Mouse (Mus musculus) intestine, embryonic 16.5 days (tissue): ENCODE results near the gene Gm28035. TPM values are rescaled to one million over a fixed set of nuclear protein-coding genes. Genes with fewer than 3 reads are reported as not detected.

Source experiments
- ATAC-seq: fragments of 200-750 bp; cut with Nextera tagmentation; 2 replicates; pipeline ENCODE4 v1.8.0; 2017; ENCODE audit warnings: moderate TSS enrichment, moderate library complexity
- H3K27ac ChIP-seq: fragments of 300-500 bp; sonication (generic); 2 replicates; pipeline ENCODE4 v1.5.1; 2014; ENCODE audit warnings: mild to moderate bottlenecking, low read length
- H3K27me3 ChIP-seq: fragments of 300-500 bp; sonication (generic); replicated peaks from 2 replicates; pipeline ENCODE4 v1.6.1; 2014; ENCODE audit warnings: low read length, control low read depth, mixed read lengths; ENCODE audit not compliant: control insufficient read depth, insufficient read depth
- H3K36me3 ChIP-seq: fragments of 300-500 bp; sonication (generic); 2 replicates; pipeline ENCODE4 v1.6.1; 2014; ENCODE audit warnings: low read length, control low read depth; ENCODE audit not compliant: control insufficient read depth, insufficient read depth
- H3K4me1 ChIP-seq: fragments of 300-500 bp; sonication (generic); 2 replicates; pipeline ENCODE4 v1.6.1; 2014; ENCODE audit warnings: low read length, control low read depth, mixed read lengths; ENCODE audit not compliant: control insufficient read depth, insufficient read depth
- H3K4me2 ChIP-seq: fragments of 300-500 bp; sonication (generic); 2 replicates; pipeline ENCODE4 v1.6.1; 2014; ENCODE audit warnings: low read depth, low read length, control low read depth
- H3K4me3 ChIP-seq: fragments of 300-500 bp; sonication (generic); 2 replicates; pipeline ENCODE4 v1.5.1; 2014; ENCODE audit warnings: mild to moderate bottlenecking, low read length
- H3K9ac ChIP-seq: fragments of 300-500 bp; sonication (generic); 2 replicates; pipeline ENCODE4 v1.6.1; 2014; ENCODE audit warnings: low read depth, low read length
- H3K9me3 ChIP-seq: fragments of 300-500 bp; sonication (generic); 2 replicates; pipeline ENCODE4 v1.6.1; 2016; ENCODE audit warnings: low read length, control low read depth; ENCODE audit not compliant: control insufficient read depth
- WGBS: fragments of 180-500 bp; shearing (Covaris S2); extraction: QIAGEN DNeasy Blood & Tissue Kit; methylation state at CpG from one replicate; pipeline ENCODE4 v1.1.7; 2014; 5-methylcytosine and 5-hydroxymethylcytosine counted together
- polyA plus RNA-seq: library from polyadenylated mRNA; unstranded; fragments of >200 nt; fragmentation: Nextera tagmentation; extraction: Ambion mirVana; gene quantifications from 2 replicates; pipeline ENCODE4 v1.2.1, GENCODE M21; 2015

The Gm28035 gene
- polyA plus RNA-seq, 1 experiment from 2014 or later = 0.11 TPM

DNA sequence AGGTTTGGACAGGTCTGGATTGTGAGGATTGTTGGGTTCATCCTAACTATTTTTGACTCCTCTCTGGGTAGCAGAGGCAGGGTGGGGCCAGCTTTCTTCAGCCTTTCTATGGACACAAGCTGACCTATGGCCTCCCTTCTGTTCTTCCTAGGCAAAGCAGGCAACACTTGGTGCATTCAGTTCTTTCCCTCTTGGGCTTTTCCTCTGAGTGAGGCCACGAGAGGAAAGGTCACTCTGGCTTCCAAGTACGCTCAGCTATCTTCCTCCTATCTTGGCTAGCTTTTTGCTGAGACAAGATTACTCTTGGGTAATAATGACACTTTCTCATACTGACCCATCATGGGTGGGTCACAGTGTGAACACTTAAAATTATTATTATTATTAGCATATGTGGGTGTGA is 42.8 kb downstream of the Gm28035 start:
- 76% methylated on average over 2 of the region's 2 CpGs for WGBS
- H3K27ac ChIP-seq = no peak overlapping the region
- H3K36me3 ChIP-seq = no peaks in the 10 kb centered on the region
- no peak overlapping the region for H3K4me2 ChIP-seq
- H3K4me1 ChIP-seq = peaks cover 18% of the 10 kb centered on the region
- no peaks in the 10 kb centered on the region for H3K9me3 ChIP-seq
- no peaks in the 10 kb centered on the region for H3K27me3 ChIP-seq
- ATAC-seq = no peak
- H3K4me3 ChIP-seq = no peak overlapping the region
- no peak overlapping the region for H3K9ac ChIP-seq

DNA sequence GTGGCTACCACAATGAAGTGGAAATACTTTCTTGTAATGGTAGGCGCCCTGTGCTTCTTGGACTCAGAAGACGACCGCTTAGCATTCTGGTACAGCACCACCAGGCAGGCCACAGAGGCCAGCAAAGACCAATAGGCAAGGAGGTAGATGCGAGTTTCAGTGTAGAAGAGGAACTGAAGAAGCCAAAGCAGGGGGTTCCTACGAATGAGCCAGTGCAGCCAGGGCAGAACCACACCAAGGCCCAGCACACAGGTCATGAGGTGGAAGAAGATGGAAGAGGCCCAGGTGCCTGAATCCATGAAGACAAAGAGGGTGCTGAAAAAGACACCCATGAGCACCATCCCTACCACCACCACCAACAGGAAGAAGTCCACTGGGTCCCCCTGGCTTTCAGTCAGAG is 44.6 kb downstream of the Gm28035 start:
- no peak for ATAC-seq
- Histone ChIP-seq H3K36me3 (no peaks in the 10 kb centered on the region), H3K4me1 (peaks cover 18% of the 10 kb centered on the region), H3K4me3 (peak overlapping the region; percentile 98), H3K4me2 (peak overlapping the region; percentile 89), H3K27ac (no peak overlapping the region), H3K9ac (peak overlapping the region; percentile 92), H3K9me3 (no peaks in the 10 kb centered on the region), H3K27me3 (no peaks in the 10 kb centered on the region)
- 87% methylated on average over 5 of the region's 5 CpGs for WGBS

DNA sequence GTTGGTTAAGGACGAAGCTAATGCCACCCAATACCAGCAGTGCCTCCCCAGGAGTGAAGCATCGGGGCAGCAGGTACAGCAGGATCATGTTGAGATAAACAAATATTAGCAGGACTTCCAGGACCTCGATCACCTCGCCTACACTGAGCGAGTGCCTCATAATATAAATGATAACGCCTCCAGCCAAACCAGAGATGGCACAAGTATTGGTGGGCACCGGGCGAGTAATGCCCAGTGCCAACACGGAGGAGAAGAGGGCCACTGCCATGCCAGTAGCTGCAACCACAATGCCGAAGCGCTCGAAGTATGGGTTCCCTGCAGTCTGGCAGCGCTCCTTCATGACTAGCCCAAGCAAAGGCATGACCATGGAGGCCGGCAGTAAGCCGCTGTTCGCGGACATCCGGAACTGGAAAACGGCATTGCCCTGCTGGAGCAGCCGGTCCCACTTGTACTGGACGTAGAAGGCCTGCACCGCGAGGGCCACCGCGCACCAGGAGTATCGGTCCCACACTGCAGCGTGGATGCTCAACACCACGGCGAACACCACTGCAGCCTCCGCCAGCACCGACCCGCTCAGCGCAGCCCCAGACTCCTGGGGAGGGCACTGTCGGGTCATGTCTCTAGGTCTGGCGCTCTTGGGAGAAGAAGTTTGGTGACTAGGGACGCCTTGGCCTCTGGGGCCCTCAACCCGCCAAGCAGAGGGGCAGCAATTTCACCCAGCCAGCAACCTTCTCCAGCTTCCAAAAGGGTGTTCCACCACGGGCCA is 45.2 kb downstream of the Gm28035 start:
- no peaks in the 10 kb centered on the region for H3K27me3 ChIP-seq
- H3K27ac ChIP-seq = peak overlapping the region; percentile 45; the same call in 1 of the 2 replicates
- peak; percentile 69 for ATAC-seq
- peaks cover 18% of the 10 kb centered on the region for H3K4me1 ChIP-seq
- 10% methylated on average over 38 of the region's 38 CpGs for WGBS
- no peaks in the 10 kb centered on the region for H3K9me3 ChIP-seq
- H3K36me3 ChIP-seq = no peaks in the 10 kb centered on the region
- peak overlapping the region; percentile 89 for H3K4me2 ChIP-seq
- H3K9ac ChIP-seq = peak overlapping the region; percentile 92
- H3K4me3 ChIP-seq = peak overlapping the region; percentile 98

DNA sequence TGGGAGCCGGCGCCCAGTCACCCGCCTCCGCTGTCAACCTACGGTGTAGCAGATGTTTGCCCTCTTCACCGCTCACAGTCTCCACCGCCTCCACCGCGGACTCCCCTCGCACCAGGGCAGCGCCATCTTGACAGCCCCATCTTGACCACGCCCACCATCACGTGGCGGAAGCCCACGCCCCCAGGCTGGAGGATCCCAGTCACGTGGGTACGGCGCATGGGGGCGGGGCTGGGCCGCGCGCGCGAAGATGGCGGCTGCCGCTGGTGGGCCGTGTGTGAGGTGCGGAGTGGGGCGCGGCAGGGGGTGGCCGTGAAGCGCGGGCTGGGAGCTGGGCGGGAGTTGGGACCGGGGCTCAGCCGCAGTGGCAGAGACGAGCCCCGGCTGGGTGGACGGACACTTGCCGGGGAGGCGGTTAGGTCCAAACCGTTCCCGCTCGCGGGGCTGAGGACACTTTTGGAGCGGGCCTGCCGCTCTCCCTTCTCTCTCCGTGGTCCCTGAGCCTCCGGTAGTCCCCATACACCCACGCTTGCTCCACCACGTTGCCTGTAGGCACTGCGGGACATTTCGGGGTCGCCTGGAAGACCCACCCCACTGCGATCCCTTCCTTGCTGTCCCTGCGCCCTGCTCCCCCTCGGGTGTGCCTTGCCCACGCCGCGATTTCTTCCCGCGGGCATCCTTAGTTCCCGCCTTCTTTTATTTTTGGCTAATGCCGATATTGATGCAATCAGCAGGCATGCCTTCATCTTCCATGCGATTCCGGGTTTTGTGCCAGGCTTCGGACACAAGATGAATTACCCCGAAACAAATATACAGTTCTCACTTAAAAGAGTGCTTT is 46.0 kb downstream of the Gm28035 start, which contains the start of the genes Dolk and Nup188:
TSS of gene Dolk (minus strand) at position 143 of the 835 bp plus-strand sequence.
TSS of gene Nup188 (plus strand) at position 206 of the 835 bp plus-strand sequence.
- peak within 1 kb of the TSS; percentile 98 for H3K4me3 ChIP-seq
- H3K27ac ChIP-seq = peak within 1 kb of the TSS; percentile 74
- H3K36me3 ChIP-seq = no peaks in the 10 kb centered on the region
- H3K4me1 ChIP-seq = peaks cover 18% of the 10 kb centered on the region
- WGBS = under 1% methylated on average over 68 of the region's 68 CpGs
- peak; percentile 90 for ATAC-seq
- H3K27me3 ChIP-seq = no peaks in the 10 kb centered on the region
- no peaks in the 10 kb centered on the region for H3K9me3 ChIP-seq
- peak within 1 kb of the TSS; percentile 89 for H3K4me2 ChIP-seq
- H3K9ac ChIP-seq = peak within 1 kb of the TSS; percentile 92

DNA sequence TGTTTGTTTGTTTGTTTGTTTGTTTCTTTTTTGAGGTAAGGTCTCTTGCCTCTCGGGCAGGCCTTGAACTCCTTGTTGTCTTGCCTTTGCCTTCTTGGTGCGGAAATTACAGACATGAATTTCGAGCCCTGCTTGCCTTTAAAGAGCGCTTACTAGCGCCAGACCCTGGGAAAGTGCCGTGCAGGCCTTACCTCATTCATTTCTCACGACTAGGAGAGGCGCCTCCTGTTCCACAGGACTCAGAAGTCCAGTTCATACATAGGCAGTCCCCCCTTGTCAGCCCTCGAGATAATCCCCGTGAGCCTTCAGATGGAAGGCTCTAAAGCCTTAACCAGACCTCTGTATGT is 46.6 kb downstream of the Gm28035 start:
- Histone ChIP-seq H3K9me3 (no peaks in the 10 kb centered on the region), H3K4me1 (peaks cover 18% of the 10 kb centered on the region)
- no peak for ATAC-seq

DNA sequence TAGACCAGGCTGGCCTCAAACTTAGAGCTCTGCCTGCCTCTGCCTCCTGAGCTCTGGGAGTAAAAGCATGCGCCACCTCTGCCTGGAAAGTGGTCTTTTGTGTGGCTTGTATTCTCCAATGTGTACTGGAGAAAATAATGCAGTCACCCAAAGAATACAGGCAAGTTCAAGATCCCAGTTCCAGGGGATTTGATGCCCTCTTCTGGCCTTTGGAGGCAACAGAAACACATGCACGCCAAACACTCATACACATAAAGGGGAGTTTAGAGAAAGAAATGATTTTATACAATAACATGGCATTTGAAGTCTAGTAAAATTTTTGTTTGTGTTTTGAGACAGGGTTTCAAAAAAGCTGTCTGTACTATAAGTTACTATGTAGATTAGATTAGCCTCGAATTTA is 59.2 kb downstream of the Gm28035 start:
- Histone ChIP-seq H3K9ac (no peak overlapping the region), H3K36me3 (0 out of 2 replicates have a peak, but pooled peaks cover 14% of the 10 kb centered on the region), H3K4me3 (no peak overlapping the region), H3K27me3 (no peaks in the 10 kb centered on the region), H3K9me3 (no peaks in the 10 kb centered on the region), H3K4me1 (no peaks in the 10 kb centered on the region), H3K27ac (no peak overlapping the region), H3K4me2 (no peak overlapping the region)
- 70% methylated on average over 3 of the region's 3 CpGs for WGBS
- no peak for ATAC-seq

More for the DNA sequence above, 46.6 kb downstream of the Gm28035 start:
- Histone ChIP-seq H3K4me3 (peak overlapping the region; percentile 98), H3K27me3 (no peaks in the 10 kb centered on the region), H3K9ac (peak overlapping the region; percentile 92), H3K4me2 (peak overlapping the region; percentile 67), H3K36me3 (no peaks in the 10 kb centered on the region), H3K27ac (peak overlapping the region; percentile 74)
- WGBS = 0% methylated on average over 10 of the region's 10 CpGs

DNA sequence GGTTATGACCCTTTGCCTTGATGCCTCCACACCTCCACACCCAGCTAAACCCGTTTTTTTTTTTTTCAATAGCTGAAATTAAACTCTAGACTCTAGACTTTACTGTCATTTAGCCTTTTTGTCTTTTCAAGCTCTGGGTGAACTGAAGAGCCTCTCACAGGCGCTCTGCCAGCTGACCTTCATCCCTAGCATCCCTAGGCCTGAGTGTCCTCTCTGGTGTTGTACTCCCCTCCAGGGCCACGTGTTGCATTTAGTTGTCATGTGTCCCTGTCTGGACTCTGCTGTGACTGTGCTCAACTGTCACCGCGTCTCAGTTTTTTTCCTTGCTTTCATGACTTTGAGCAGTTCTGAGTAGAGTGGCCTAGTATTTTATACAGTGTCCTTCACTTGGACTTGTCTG is 59.6 kb downstream of the Gm28035 start:
- ATAC-seq = no peak
- Histone ChIP-seq H3K9me3 (no peaks in the 10 kb centered on the region), H3K36me3 (0 out of 2 replicates have a peak, but pooled peaks cover 14% of the 10 kb centered on the region), H3K4me1 (no peaks in the 10 kb centered on the region), H3K27ac (no peak overlapping the region), H3K27me3 (no peaks in the 10 kb centered on the region), H3K4me2 (no peak overlapping the region), H3K4me3 (no peak overlapping the region), H3K9ac (no peak overlapping the region)
- WGBS = 90% methylated on average over 5 of the region's 5 CpGs

DNA sequence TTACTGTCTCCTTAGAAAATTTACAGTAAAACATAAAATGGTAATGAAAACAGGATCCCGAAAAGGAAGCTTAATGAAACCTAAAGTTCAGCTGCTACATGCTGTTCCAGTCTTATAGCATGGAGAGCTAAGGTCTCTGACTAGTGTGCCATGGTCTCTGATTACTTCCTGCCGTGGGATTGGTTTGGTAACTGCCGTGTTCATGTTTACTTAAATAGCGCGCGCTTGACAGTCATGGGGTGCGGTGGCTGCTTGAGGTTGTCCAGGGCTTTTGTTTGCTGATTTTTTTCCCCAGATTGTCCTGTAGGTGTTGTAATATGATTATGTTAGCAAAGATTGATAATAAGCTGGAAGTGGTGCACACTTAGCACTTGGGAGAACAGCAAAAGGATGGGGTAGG is 65.7 kb downstream of the Gm28035 start:
- Histone ChIP-seq H3K36me3 (peaks cover 23% of the 10 kb centered on the region; the same call in 1 of the 2 replicates), H3K4me3 (no peak overlapping the region), H3K27me3 (no peaks in the 10 kb centered on the region), H3K27ac (no peak overlapping the region), H3K4me1 (no peaks in the 10 kb centered on the region), H3K9ac (no peak overlapping the region), H3K9me3 (no peaks in the 10 kb centered on the region), H3K4me2 (no peak overlapping the region)
- 82% methylated on average over 7 of the region's 7 CpGs for WGBS
- ATAC-seq = no peak

DNA sequence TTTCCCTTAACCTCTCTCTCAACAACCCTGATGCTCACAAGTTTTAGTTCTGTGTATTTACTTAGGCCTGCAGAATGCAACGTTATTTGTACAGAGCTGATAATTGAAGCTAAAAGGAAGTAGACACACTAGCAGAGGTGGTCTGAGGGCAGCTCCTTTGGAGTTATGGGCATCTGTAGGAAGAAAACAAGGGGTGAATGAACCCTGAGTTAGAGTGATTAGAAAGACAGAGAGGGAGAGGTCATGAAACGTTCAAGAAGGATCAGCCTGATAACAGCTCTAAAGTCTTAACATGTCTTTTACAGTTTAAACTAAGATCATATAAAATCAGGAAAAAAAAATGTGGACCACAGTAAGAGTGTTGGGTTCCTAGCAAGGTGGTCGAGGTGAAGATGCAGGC is 69.0 kb downstream of the Gm28035 start:
- ATAC-seq = no peak
- Histone ChIP-seq H3K9me3 (no peaks in the 10 kb centered on the region), H3K36me3 (peaks cover 27% of the 10 kb centered on the region; the same call in 1 of the 2 replicates), H3K9ac (no peak overlapping the region), H3K27ac (no peak overlapping the region), H3K27me3 (no peaks in the 10 kb centered on the region), H3K4me2 (no peak overlapping the region), H3K4me1 (no peaks in the 10 kb centered on the region), H3K4me3 (no peak overlapping the region)
- 75% methylated on average over 3 of the region's 3 CpGs for WGBS
